Mouse (Mus musculus) right cerebral cortex, adult 18-20 months (tissue): ENCODE measurements around the gene Stag2.

Experiments
- DNase-seq: peaks from one replicate; pipeline ENCODE4 v3.0.0; 2022; ENCODE audit warnings: mixed read lengths

Gene Stag2

GRCm38 (mm10) chrX:42148788-42149556, at the start of gene Stag2:
TSS of gene Stag2 (plus strand) at chrX:42149317.
- peak; percentile 88 for DNase-seq

- no peak for DNase-seq
These were observed 42.0 kb upstream of the Stag2 start for GRCm38 (mm10) chrX:42107137-42107536.

DNA sequence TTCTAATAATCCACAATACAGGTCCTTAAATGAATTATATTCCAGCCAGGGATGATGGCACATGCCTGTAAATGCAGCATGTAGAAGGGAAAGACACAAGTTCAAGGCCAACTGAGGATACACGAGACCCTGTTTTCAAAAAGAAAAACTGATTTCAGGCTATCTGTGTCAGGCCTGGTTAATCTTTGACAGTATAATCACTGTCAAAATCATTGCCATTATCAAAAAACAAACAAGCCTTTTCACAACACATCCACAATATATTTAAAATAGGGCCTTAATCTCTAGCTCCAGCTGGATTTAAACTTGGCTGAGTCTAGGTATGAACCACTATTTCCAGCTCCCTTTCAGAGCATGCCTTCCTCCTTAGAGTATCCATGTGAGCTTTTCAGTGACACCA, 38.5 kb upstream of the Stag2 start:
- no peak for DNase-seq

- DNase-seq, result no peak
These were observed 29.6 kb upstream of the Stag2 start for GRCm38 (mm10) chrX:42119442-42120048.

- no peak for DNase-seq
These were observed 24.0 kb upstream of the Stag2 start for GRCm38 (mm10) chrX:42124963-42125697.

DNA sequence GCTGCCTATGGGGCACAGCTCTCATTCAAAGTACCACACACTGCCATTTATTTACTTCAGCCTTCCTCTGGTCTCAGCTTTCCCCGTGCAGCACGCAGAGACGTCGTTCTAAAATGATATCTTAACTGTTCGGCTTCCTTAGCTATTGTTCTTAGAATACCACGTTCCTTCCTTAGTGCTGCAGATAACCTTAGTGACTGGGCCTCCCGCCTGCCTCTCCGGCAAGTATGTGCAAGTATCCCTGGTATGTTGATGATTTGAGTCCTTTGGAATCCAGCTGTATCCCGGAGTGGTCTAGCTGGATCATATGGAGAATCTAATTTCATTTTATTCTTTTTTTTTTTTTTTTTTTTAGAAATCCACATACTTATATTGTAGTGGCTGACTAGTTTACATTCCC, 9.2 kb upstream of the Stag2 start:
- DNase-seq, result no peak

GRCm38 (mm10) chrX:42142620-42143019, 6.5 kb upstream of the Stag2 start:
- no peak for DNase-seq

DNA sequence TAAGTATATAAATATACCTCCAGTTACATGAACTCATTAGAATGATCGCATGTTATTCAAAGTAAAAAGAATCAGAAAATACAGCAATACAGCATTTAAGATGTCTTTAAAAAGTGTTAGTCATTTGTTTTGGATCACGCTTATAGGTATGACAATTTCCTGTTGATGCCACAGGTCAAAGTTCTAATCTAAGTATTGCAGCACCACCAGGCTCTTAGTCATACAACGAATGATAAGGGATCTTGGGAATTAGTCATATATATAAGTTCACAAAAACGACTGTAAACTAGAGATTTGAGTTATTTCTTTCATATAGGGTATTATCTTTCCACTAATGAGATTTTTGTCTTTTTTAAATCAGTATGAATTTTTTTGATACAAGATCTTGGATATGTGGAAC, 5.1 kb upstream of the Stag2 start:
- DNase-seq, result no peak

DNA sequence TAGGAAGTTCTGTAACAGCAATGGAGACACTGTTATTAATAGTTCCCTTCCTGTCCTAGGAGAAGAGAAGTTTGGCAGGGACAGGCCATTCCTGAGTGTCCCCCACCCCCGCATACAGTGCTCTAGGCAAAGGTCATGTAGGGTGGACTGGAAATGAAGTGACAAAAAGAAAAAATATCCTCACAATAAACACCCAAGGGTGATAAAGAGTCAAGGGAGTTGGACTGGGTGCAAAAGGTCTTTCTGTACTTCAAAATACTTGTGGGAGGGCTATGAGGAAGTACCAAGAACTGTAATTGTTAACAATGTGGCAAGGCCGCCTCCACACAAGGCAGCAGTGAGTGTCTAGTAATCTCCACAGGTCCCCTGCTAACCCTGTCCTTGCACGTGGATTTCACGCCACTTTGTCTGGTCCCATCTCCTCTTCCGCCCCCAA, 1.1 kb upstream of the Stag2 start:
- DNase-seq, result no peak

DNA sequence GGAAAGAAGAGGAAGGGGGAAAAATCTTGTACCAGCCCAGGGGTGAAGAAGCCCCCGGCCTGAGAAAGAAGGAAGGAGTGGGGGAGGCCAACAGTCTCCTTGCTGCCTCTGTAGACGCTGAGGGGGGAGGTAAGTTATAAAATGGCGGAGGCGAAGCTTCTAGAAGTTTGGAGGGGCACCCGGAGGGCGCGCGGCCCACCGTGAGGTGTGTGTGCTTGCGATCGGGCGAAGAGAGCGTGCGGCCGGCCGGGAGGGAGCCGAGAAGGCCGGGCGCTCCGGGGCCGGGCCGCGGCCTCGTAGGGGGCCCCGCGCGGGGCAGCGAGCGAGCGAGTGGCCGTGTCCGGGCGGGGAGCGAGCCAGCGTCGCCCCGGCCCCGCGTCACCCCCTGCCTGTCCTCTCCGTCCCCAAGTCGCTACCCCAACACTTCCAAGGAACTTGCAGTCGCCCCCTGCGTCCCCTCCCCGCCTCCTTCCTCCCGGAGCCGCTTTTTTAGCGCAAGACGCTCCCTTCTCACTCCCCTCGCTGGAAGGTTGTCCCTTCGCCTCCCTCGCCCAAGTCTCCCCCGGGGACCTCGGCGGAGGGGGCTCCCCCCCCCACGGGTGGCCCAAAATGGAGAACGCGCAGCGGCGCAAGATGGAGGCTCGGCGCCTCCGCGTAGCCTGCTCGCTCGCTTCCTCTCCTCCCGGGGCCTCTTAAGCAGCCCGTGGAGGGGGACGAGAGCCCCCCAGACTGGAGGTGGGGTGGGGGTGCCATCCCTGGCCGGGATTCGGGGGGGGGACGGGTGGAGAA, 634 bp downstream of the Stag2 start:
- peak; percentile 37 for DNase-seq

- DNase-seq, result peak; percentile 82
These were observed 1.4 kb downstream of the Stag2 start for GRCm38 (mm10) chrX:42150346-42151023.

DNA sequence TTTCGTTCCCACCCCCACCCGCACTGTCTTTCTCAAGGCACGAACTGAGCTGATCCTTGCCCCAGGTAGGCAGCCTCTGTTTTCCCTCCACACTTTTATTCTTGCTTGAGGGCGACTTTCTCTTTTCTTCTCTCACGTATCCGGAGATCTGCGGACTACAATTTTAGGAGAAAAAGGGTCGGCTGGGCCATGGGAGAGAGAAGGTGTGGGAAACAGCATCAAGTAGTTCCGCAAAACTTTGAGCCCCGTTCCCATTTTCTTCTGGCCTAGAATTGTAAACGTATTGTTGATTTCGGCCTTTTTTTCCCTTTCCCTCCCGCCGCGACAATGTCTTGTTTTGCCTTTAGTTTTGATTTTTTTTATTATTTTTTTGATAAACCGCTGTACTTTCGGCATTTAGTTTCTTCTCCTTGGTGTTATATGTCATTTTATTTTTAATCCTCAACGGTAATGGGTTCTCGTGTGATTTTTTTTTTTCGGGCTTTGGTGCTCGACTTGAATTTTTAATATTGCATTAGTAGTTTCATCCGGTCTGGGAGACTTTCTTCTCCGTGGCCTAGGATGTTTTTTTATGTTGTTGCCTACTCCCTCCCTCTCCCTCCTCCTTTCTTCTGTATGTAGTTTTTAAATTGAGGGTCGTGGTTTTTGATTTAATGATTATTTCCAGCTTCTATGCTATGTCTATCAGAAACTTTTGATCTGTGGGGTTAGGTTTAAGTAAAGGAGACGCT, 2.1 kb downstream of the Stag2 start:
- DNase-seq, result no peak

DNA sequence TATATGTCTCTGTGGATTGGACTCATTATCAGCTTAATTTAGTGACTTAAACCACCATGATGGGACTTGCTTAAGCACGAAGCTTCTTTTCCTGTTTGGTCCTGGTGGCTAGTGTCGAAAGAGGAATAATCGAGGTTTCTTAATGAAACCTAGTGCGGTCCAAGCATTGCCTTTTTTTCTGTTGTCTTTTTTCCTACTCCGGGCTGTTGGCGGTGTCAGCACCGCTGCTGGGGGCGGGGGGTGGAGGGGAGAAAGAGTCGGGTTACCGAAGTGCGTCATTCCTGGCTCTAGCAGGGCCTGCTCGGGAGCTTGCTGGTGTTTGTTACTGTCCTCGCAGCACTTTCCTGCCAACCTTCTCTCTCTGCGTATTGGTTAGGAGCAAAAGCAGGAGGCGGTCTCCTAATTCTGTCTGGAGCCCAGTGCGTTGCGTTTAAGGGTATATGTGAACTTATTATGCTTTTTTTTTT, 2.8 kb downstream of the Stag2 start:
- peak; percentile 80 for DNase-seq

- DNase-seq, result no peak
These were observed 3.9 kb downstream of the Stag2 start for GRCm38 (mm10) chrX:42153056-42153455.

DNA sequence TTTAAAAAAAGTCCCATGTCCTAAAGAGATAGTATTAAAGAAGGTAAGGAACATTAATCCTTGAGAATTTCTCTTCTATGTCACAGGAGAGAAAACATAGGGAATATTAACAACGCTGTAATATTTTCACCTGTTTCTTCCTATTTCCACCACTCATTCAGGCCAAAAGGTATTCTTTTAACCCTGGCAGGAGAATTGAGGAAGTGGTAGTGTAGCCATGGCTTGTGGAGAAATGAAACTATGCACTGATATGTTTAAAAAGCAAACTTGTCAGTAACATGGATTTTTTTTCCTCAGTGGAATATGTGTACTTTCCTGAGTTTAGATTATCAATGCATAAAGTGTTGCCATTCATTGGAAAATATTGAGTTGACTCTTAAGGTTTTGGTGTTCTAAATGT, 16.3 kb downstream of the Stag2 start:
- no peak for DNase-seq

DNA sequence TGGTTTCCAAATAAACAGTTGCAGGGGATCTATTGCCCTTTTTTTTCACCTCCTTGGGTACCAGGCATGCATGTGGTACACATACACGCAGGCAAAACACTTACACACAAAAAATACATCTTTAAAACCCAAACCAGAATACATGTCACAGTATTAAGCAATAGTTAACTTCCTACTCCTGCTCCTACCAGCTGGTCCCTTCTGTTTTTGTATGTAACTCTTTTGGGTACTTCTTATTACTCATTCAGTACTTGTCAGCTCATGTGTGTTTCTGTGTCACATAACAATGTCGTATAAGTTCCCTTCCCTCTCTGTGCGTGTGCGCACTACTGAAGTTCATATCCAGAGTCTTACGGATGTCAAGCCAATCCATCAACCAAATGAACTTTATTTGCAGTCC, 21.7 kb downstream of the Stag2 start:
- DNase-seq, result no peak

GRCm38 (mm10) chrX:42187590-42187989, 38.5 kb downstream of the Stag2 start:
- no peak for DNase-seq

GRCm38 (mm10) chrX:42188825-42189426, 39.8 kb downstream of the Stag2 start:
- DNase-seq, result no peak

DNA sequence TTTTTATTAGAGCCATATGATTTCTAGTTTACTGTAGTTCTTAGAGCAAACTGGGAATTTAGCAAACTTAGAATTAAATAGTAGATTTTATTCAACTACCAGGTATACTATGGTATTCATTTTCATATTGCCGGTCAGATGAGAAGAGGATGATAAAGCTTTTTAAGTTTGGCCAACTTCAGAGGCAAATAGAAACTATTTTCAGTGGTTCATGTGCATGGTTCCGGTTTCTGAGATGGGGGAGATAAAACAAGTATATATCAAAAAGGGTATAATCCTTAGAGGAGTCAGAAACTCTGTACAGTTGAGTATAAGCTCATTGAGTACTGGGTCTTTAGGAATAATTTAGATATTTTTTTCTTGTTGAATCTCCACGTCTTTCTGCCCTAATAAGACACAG, 45.5 kb downstream of the Stag2 start:
- no peak for DNase-seq

DNA sequence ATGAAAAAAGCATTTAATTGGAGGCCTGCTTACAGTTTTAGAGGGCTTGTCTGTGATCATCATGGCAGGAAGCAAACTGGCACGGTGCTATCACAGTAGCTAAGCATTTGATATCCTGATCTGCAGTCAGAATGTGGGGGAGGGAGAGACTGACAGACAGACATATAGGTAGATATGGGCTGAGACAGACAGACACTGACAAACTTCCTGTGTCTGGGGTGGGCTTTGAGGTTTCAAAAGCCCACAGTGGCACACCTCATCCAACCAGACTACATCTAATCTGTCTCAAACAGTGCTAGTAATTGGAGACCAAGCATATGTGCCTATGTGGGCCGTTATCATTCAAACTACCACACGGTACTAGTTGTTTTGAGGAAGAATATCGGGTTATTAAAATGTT, 53.4 kb downstream of the Stag2 start:
- no peak for DNase-seq

DNA sequence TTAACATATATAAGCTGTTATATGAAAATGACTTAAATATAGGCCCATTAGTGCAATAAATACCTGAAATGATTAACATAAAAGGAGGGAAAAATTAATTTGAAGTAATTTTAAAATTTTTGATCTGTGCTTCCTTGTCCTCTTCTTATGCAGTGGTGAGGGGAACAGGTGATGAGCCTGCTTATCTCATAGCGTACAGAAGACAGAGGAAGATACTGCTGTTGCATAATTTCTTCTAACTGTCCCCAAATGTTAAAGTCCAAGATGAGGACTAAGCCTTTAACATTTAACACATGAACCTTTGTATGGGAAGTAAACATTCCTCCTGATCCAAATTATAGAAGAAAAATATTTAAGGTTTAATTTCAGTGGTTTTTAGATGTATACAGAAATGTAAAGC, 66.6 kb downstream of the Stag2 start:
- no peak for DNase-seq
